Mouse (Mus musculus) megakaryocyte, embryonic 14.5 days (primary cell): ENCODE measurements at regions not wholly inside any gene's neighbourhood (a gene's known extent, or its start where the extent isn't known, plus 50 kb on each side); places are given as distances from the start of the nearest gene placed in this dataset.

Source experiments
- FLI1 ChIP-seq: IDR thresholded peaks from 2 replicates; pipeline ENCODE4 v1.6.1; 2012; ENCODE audit warnings: low read length, inconsistent platforms, mixed read lengths
- GATA1 ChIP-seq: IDR thresholded peaks from 3 replicates; pipeline ENCODE4 v1.6.1; 2012; ENCODE audit warnings: mixed read lengths, low read length, inconsistent platforms, borderline replicate concordance

GRCm38 (mm10) chr6:51204306-51204705 lies 228.2 kb upstream of the Nfe2l3 start:
- TF ChIP-seq FLI1 (no peak), GATA1 (no peak)
